Mouse (Mus musculus) small intestine, adult 2 months (tissue): ENCODE results near the gene Ip6k1.

Source experiments
- CTCF ChIP-seq: fragments of 200-500 bp; IDR thresholded peaks from 2 replicates; pipeline ENCODE4 v1.5.1; 2012; ENCODE audit warnings: low read depth, mild to moderate bottlenecking, control low read depth, inconsistent platforms, low read length, moderate library complexity, mixed read lengths; ENCODE audit not compliant: insufficient replicate concordance, insufficient read length; ENCODE audit errors: extremely low read depth
- POLR2A ChIP-seq: fragments of 200-500 bp; IDR thresholded peaks from 2 replicates; pipeline ENCODE4 v1.6.1; 2012; ENCODE audit warnings: low read depth, mild to moderate bottlenecking, control low read depth, inconsistent platforms, low read length, moderate library complexity

- TF ChIP-seq POLR2A (no peak), CTCF (no peak)
Observed at GRCm38 (mm10) chr9:107984754-107985055, 17.6 kb upstream of the Ip6k1 start.
